Comparison of ENCODE assay signal across 9 mouse cellular contexts in genomic region chr12:107464731-107465130, GRCm38 (mm10). TPM values are rescaled to one million over a fixed set of nuclear protein-coding genes. Genes with fewer than 3 reads are reported as not detected.
DNase-seq lines count a peak whose midpoint lies in the region; ATAC-seq and TF ChIP-seq lines count a peak whose summit lies in the region.
"Had no signal": no experiment of that assay in that cellular context is flagged by ENCODE, and none has a peak within 500 bp of the region (broad histone marks: within the 10 kb centered on the region; RNA-seq: fewer than 3 reads in every experiment).

No protein-coding gene starts in this region.

- WGBS in heart, postnatal 0 days, result 8% methylated on average over 5 of the region's 5 CpGs
- WGBS in large intestine, adult 2 months, result 15% methylated on average over 5 of the region's 5 CpGs

- H3K4me3 ChIP-seq in heart, postnatal 0 days (ENCODE audit: low read depth, low read length), result no peak overlapping the region

- H3K4me1 ChIP-seq in heart, postnatal 0 days (ENCODE audit: control insufficient read depth, insufficient read depth), result no peaks in the 10 kb centered on the region

- peak; percentile 11 for DNase-seq in heart, postnatal 0 days (ENCODE audit: low spot score)
- DNase-seq in heart, adult 9 months (ENCODE audit: low spot score in 2 of 2), result no peak
- DNase-seq in c-Kit-positive CD71-negative TER-119-negative erythroid progenitor cells, embryonic 14.5 days (ENCODE audit: low read depth), result peak; percentile 24
- DNase-seq in large intestine, adult 2 months (ENCODE audit: low read depth, low spot score), result peak; percentile 29
- peak; percentile 87 for DNase-seq in testis, postnatal 10 days (ENCODE audit: low spot score)
- DNase-seq in cerebellum, adult 8-10 months, result no peak
- no peak for DNase-seq in right cerebral cortex, postnatal 36 days (ENCODE audit: low spot score in 2 of 2)

- H3K9me3 ChIP-seq in heart, postnatal 0 days (replicated peaks; ENCODE audit: control insufficient read depth, low read length), result no peaks in the 10 kb centered on the region

- no peak for TF ChIP-seq EP300 in heart, postnatal 0 days (IDR thresholded peaks at IDR 0.05; ENCODE audit: low read depth)

- no peaks in the 10 kb centered on the region for H3K27me3 ChIP-seq in heart, postnatal 0 days (ENCODE audit: control insufficient read depth, insufficient read depth, low read length)

- H3K36me3 ChIP-seq in heart, postnatal 0 days (replicated peaks; ENCODE audit: control insufficient read depth, insufficient read depth, low read length), result no peaks in the 10 kb centered on the region

- no peak overlapping the region for H3K27ac ChIP-seq in heart, postnatal 0 days (ENCODE audit: low read depth)

- no peak overlapping the region for H3K9ac ChIP-seq in heart, postnatal 0 days (replicated peaks; ENCODE audit: low read depth, low read length)

- ATAC-seq in heart, postnatal 0 days (ENCODE audit: insufficient read depth, low read depth), result no peak
- ATAC-seq in CD4-positive, CD25-positive, alpha-beta regulatory T cell, adult 4 months, result peak; percentile 53

- H3K4me2 ChIP-seq in heart, postnatal 0 days (ENCODE audit: low read depth, low read length), result no peak overlapping the region

- TF ChIP-seq CTCF in heart, postnatal 0 days (IDR thresholded peaks at IDR 0.05; ENCODE audit: low read depth), result no peak

RNA-seq across cellular contexts. Expression of gene 3110018I06Rik, which starts 23.7 kb away (rescaled TPM):
- total RNA-seq in heart, postnatal 0 days (2014; rRNA removed; ENCODE audit: low replicate concordance), result not detected in 2 replicates
- not detected in 2 replicates for polyA plus RNA-seq in heart, postnatal 0 days (2015; fragmentation: Nextera tagmentation; extraction: Ambion mirVana)
- polyA plus RNA-seq in CD4-positive, CD25-positive, alpha-beta regulatory T cell, adult 4 months (2017; shearing (Covaris generic)), result not detected
- not detected in 2 replicates for polyA plus RNA-seq in large intestine, adult 2 months (2012; rRNA removed)
- total RNA-seq: hematopoietic stem cell, adult 5-6 weeks had no signal

Comparison
In these comparisons a context has a peak if more than half of its experiments do, and no peak if none do; other contexts are left out.
1. DNase-seq: peak in heart, postnatal 0 days (single experiment), c-Kit-positive CD71-negative TER-119-negative erythroid progenitor cells, embryonic 14.5 days (single experiment), large intestine, adult 2 months (single experiment) and testis, postnatal 10 days (single experiment); none in heart, adult 9 months (0 of 2), cerebellum, adult 8-10 months (single experiment) and right cerebral cortex, postnatal 36 days (0 of 2).